Mouse (Mus musculus): ENCODE results near the gene Gm38100. TPM values are rescaled to one million over a fixed set of nuclear protein-coding genes. Genes with fewer than 3 reads are reported as not detected.

The Gm38100 gene
- not detected in 2 replicates for polyA plus RNA-seq (2012; rRNA removed)

DNA sequence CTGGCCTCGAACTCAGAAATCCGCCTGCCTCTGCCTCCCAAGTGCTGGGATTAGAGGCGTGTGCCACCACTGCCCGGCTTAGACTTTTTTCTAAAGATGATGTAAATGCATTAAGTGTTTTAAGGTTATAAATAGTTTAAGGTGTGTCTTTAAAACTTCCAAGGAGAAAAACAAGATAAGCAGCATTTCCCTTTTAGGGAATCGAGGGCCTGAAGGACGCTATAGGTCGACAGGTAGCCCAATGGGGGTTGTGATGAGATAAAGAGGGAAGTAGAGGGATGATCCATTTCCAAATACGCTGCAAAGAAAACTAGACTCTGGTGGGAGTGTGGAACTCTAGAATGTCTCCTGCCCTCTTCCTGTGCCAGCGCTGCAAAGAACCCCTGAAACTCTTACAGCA lies at the start of gene Gm38100:
TSS of gene Gm38100 (plus strand) at position 301 of the 400 bp plus-strand sequence.

DNA sequence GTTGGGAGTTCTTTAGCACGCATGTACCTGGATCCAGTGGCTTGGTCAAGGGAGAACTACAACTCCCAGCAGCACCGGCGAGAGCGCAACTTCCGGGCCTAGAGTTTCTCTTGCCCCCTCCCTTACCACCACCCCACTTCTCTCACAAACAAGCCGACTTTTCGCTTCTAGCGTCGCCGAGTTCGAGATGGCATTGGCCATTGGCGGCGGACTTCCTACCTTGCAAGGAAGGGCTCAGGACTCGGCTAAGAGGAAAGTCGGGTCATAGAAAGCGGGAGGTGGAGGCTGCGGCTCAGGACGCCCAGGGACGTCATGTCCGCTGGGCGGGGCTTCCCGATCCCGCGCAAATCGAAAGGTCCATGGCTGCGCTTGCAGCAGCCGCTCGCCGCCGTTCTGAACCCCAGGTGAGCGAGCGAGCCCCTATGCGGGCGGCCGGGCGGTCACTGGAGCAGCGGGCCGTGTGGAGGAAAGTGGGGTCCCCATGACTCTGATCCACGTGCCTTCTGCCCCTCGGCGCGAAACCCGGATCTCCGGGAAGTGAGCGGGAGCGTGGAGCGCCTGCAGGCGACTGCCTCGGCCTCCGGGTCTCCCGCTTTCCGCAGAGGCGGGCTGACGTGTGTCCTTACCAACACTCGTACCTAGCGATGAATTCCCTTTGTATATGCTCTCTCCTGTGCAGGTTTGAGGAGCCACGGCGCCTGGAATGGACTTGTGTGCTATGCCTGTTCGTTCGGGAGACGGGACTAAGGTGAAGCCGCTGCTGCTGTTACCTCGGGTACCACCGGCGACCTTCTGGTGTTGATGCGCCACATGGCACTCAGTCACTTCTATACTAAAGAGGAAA lies 39.5 kb upstream of the Gm38100 start, which contains the start of gene Exo1:
TSS of gene Exo1 (plus strand) at position 129 of the 844 bp plus-strand sequence.

Other genes starting within 250 kb of the Gm38100 start
- 3.5 and 4.3 TPM in 2 replicates for gene Opn3, start 227.6 kb upstream of the Gm38100 start, polyA plus RNA-seq (2012; rRNA removed)
- 20.1 and 27.8 TPM in 2 replicates for gene Chml, start 227.4 kb upstream of the Gm38100 start, polyA plus RNA-seq (2012; rRNA removed)
- not detected in 2 replicates for gene Wdr64, start 221.7 kb upstream of the Gm38100 start, polyA plus RNA-seq (2012; rRNA removed)
- 0.48 and 0.65 TPM in 2 replicates for gene Exo1, start 39.7 kb upstream of the Gm38100 start, polyA plus RNA-seq (2012; rRNA removed)
- gene Rbm8a2, start 58.8 kb downstream of the Gm38100 start, polyA plus RNA-seq (2012; rRNA removed): not detected in 2 replicates

Data from colon, adult 2 months (tissue).